Mouse (Mus musculus) adrenal gland, adult 8-10 months (tissue): ENCODE results near the gene Rad9b. TPM values are rescaled to one million over a fixed set of nuclear protein-coding genes. Genes with fewer than 3 reads are reported as not detected.
"Not testable (repeated sequence)": the region's sequence is repeated elsewhere in the genome, so short reads cannot be mapped to it uniquely, and the experiment has no call there.

ENCODE experiments used
- DNase-seq: peaks from one replicate; pipeline ENCODE4 v3.0.0; 2022
- total RNA-seq, 4 experiments: library from RNA; stranded (reverse); gene quantifications; 2 replicates each; pipeline ENCODE4 v1.2.4; 2022

The Rad9b gene
- total RNA-seq, 4 experiments from 2014 or later, result 2.4 to 5.4 (median 4.5) TPM

DNA sequence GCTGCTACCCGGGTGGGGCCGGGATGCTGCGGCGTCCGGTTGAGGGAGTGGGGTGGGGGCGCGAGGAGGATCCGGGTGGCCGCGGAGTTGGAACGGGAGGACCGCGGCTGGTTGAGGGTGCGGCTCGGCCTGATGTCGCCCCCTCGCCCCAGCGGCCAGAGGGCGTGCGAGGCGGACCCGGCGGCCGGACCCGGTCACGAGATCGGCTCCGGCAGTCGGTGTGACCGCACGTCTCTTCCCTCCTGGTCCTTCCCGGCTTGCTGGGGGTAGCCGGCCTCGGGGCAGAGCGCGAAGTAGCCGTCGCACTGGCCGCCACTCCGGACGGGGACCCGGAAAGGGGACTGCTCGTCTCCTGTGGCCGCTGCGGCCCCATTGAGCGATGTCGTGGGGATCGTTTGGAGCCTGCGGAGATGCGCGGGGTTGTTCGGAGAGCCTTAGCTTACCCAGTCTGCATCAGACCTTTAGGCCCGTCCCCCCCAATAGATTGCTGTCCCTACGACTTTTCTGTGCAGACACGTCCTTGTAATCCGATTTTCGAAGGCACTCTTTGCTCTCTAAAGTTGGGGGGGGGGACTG lies 547 bp upstream of the Rad9b start:
- no peak for DNase-seq

- no peak for DNase-seq
Measured at GRCm38 (mm10) chr5:122345777-122346176, 8.3 kb downstream of the Rad9b start.

DNA sequence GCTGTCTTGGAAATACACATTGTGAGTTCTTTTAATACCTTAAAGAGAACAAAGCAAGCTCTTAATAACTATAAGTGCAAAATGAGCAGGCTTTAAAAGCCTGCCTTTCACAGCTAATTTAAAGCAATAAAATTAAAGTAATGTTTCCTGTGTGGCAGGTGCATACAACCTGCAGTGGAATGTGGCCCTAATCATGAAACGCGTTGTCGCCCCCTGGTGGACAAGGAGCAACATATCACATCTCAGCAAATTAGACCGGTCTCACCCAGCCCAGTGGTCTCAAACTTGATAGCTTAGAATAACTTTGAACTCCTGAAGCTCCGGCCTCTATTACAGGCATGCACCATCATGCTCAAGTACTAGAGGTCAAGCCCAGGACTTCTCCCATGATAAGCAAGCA lies 9.8 kb downstream of the Rad9b start:
- no peak for DNase-seq

- DNase-seq, result no peak
Measured at GRCm38 (mm10) chr5:122343768-122344167, 10.3 kb downstream of the Rad9b start.

DNA sequence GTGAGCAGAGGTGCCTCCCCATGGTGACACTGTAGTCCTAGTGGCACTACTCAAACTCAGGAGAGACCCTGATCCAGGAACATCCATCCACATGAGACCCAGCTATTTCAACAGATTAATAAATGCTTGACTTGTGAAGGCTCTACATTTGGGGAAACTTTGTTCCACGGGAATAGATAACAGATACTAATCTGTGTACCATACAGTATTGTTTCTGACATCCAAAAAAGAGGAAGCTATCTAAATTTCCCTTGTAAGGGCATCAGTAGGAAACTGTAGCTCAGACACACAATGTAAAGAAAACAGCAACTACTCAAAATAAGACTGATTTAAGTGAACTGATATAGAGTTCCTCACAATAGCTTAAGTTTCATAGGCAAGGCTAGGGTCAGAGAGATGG lies 11.2 kb downstream of the Rad9b start:
- DNase-seq, result no peak

- no peak for DNase-seq
Measured at GRCm38 (mm10) chr5:122336554-122337294, 17.3 kb downstream of the Rad9b start.

GRCm38 (mm10) chr5:122334682-122335081 lies 19.4 kb downstream of the Rad9b start:
- DNase-seq, result no peak

DNA sequence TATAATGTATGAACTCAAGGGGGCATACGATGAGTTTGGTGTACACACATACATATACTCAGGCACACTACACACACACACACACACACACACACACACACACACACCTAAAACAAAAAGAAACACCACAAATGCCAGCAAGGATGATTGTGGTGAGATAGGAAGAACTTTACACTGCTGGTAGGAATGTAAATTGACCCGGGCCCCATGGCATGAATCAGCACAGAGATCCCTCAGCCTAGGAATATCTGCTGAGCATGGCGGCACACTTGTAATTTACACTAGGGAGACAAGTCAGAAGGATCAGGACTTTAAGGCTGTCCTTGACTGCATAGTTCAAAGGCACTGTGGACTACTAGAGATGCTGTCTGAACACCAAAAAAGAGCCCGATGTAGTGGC lies 23.8 kb downstream of the Rad9b start:
- no peak for DNase-seq

- DNase-seq, result no peak
Measured at GRCm38 (mm10) chr5:122327283-122327682, 26.8 kb downstream of the Rad9b start.

DNA sequence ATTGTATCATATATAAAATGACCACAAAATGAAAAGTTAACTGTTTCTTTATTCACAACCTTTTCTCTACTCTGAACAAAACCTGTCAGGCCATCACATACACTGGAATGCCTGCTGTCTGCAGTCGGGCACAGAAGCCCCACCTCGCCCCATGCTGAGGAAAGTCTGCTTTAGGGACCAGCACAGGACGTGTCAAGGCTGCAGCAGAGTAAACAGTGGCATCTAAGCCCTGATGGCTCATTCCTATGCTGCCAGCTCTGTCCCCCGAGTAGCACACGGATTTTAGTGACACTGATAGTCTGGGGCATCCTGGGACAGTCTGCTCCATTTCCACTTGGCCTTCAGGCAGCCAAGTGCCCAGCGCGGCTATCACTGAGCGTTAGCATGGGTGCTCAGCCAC lies 28.6 kb downstream of the Rad9b start:
- no peak for DNase-seq

- peak; percentile 50 for DNase-seq
Measured at GRCm38 (mm10) chr5:122324608-122325431, 29.2 kb downstream of the Rad9b start.

GRCm38 (mm10) chr5:122323523-122323922 lies 30.5 kb downstream of the Rad9b start:
- DNase-seq, result no peak

DNA sequence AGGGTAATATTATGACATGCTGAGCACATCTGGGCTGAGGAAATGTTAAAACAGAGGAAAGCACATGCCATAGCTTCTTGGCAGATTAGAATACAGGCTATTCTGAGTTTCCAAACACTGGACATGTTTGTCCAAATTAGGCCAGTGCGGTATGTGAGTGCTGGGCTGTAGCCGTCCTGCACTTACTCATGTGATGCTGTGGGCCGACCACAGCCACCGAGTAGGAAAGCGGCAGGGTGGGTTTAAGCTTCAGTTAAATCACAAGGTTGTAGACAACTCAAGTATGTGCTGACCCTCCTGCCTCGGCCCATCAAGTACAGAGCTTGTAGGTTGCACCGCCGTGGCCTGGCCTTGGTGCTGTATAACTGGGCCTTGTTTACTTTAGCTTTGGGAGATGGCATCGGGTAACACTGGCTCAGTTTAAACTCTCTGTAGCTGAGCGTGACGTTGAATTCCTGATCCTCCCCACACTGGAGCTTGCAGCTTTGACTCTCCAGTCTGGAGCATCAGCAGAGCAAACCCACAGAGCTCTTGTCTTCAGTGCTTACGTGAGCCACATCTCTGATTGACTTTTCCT lies 33.7 kb downstream of the Rad9b start:
- DNase-seq, result no peak

DNA sequence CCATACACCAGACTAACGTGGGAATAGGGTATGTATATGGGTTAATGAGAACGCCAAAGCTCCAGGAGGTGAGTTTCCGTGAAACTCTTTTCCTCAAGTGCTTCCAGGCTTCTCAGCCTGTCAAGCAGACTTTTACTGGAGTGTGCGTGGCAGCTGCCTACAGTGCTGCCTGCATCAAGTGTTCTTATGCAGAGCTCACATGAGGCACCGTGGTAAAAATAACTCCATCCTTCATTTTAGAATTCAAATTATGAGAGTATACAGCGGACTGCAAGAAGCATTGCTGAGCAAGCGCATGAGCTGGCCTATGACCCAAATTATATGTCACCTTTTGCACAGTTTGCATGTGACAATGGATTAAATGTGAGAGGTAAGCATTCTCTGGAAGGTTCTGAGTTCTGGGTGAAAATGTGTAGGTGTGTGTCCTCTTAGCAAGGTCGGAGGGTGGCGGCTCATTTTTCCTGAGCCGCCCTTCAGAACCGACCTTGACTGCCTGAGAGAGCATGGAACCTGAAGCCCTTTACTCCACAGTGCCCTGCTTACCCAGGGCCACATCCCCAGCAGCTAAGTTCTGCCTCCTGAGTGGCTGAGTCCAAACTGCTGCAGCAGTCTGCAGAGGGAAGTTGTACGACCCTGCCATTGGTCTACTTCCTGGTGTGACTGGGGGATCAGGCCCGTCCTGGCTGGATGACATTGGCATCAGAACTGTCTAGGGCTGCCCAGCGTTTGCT lies 34.4 kb downstream of the Rad9b start:
- no peak for DNase-seq

GRCm38 (mm10) chr5:122318976-122319375 lies 35.1 kb downstream of the Rad9b start:
- not testable (repeated sequence) for DNase-seq

- no peak for DNase-seq
Measured at GRCm38 (mm10) chr5:122318100-122318499, 35.9 kb downstream of the Rad9b start.

GRCm38 (mm10) chr5:122317329-122318045 lies 36.5 kb downstream of the Rad9b start:
- no peak for DNase-seq

DNA sequence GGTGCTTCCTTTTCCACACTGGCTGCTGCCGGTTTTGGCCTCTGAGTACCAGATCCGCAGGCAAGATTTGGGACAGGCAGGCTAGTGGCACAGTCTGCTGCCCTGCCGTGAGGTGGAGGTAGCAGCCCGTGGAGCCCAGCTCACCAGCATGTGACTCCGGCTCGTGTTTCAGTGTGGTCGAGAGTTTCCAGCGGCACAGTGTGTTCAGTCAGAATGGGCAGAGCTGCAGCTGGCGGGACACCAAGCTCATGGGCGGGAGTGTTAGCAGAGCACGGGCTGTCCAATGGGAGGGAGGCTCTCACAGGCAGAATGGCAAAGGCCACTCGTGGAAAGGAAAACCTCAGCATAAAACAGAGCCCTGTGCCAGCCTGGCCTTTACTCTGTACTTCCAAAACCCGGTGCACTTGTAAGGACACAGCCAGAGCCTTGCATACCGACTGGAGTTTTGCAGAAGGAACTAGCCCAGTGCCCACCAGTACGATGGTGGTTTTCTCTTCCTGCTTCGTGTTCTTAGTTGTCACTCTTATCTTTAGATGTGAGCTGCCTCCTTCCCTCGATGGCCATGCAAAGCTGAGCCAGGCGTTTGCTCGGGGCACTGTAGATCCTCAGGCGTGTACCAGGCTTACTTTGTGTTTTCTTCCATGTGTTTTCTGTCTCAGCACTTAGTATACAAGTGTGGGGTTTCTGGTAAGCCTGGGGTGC lies 38.9 kb downstream of the Rad9b start:
- peak; percentile 90 for DNase-seq

DNA sequence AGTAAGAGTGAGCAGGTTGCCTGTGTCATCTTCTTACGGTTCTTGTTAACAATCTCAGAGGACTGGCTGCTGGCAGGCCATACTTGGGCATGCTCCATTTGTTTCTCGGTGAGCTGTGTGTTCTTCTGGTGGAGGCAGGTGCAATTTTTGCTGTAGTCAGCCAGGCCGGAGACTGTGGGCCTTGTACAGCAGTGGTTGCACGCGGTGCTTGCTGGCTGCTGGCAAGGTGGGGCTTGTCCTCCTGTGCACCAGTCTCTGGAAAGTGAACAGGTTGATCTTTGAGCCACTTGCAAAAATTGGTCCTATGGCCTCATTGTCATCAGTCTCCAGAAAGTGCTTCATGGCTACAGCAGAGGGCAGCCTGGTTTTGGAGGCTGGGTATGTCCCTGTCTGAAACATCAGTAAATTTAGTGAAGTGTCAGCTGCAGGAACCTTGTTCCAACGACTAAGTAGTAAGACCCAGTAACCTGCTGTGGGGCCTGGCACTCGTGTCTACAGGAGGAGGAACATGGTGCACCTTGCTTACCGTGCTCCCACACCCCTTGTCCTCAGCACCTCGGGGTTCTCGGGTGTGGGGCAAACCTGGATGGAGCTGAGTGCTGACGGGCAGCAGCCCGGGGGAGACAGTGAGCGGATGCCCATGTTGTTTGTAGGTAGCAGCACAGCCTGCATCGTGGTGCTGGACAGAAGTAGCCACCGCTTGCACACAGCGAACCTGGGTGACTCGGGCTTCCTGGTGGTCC lies 40.9 kb downstream of the Rad9b start:
- no peak for DNase-seq

DNA sequence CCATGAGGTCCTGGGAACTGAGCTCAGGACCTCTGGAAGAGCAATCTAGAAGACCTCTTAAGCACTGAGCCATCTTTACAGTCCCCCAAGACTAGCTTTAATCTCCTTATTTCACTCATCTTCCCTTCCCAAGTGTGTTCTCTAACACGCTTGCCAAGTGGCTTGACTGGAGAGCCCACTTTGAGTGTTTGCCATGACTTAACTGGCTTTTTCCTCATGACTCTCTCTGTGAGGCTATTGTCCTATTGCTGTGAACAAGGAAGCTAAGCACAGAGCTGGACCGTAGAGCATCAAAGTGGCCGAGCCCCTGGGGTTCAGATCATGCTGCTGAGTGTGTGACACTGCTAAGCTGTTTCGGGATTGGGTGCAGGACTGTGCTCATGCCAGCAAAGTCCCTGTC lies 41.7 kb downstream of the Rad9b start:
- no peak for DNase-seq
